Mouse (Mus musculus): ENCODE data around the gene Cpne8.
"Not testable (repeated sequence)": the region's sequence is repeated elsewhere in the genome, so short reads cannot be mapped to it uniquely, and the experiment has no call there.

Gene Cpne8

DNA sequence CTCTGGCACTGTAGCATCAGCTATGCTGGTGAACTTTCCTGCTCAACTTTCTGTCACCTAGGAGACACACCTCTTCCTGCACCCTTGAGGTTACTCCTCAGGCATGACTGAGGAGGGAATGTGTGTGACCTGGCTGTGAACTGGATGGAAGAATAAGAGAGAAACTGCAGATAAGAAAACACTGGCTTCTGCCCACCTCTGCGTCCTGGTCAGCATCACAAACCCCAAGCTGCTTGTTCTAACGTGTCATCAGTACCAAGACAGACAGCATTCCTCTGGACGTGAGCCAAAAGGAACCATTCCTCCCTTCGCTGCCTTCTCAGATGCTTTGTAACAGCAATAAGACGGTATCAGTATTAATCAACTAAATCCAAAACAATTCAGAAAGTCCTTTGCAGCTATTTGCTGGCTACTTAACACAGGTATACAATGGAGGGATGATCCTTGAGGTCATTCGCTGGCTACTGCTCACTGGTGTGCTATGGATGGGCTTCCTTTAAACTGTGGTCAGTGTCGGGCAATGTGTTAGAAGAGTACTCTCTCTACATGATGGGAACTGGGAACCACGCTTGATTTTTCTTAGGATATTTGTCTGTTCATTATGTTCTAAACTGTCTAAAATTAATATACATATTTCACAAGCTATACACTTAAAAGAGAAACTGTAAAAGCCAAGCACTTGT, 63.0 kb downstream of the Cpne8 start:
- in situ Hi-C loops (cut with MboI, MseI) = no loop called here

DNA sequence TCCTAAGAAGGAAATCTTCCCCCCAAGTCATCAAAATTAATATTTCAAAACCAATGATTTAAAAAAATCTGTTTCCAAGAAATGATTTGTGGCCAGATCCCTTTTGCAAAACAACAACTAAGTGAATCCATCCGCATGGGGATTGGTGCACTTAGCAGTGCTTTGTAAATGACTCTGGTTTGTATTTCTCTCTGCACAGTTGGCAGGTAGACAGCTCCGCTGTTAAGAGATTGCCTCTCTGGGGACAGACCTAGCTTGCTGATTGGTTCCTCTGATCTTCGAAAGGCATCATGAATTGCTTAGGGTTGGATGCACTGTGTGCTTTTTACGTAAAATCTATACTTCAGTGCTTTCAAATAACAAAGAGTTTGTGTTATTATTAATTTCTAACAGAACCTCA, 68.5 kb downstream of the Cpne8 start:
- in situ Hi-C loops (cut with MboI, MseI) = not testable (repeated sequence)

DNA sequence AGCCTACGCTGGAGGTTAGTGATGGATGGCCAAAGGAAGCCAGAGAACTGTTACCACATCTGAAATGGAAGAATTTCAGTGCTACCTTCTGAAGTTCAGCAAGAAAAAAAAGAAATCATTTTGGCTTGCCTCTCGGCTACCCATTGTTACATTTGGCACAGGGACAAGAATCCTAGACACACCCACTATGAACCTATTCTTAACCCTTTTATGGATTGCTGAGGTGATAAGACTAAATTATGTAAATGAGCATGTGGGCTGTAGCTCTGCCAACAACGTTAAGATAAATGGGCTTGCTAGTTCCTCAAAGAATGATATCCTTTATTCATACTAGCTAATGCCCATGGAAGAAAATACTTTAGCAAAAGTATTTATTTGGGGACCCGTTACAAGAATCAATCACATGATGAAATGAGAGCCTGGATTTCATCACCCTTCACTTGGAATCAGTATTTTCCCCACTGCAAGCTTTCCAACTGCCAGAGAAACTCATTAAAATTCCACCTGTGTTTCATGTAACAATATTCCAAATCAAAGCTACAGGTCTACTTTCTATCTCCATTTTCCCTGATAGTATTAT, 69.3 kb downstream of the Cpne8 start:
- in situ Hi-C loops (cut with MboI, MseI) = no loop called here

DNA sequence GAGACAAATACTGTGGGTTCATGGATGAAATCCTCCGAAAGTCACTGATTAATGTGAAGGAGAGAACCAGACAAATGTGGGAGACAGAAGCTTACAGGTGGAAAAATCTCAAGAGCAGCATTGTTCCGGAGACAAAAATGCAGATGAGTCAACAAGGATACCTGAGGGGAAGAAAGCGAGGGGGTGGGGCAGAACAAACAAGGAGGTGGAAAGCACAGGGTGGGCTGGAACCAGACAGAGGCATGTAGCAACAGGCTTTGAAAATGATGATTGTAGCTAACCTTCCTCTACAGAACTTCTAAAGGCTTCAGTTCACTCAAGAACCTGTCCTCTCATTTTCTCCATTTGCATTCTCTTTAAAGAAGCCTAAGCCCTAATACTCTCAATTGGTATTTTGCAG, 70.9 kb downstream of the Cpne8 start:
- in situ Hi-C loops (cut with MboI, MseI) = no loop called here

DNA sequence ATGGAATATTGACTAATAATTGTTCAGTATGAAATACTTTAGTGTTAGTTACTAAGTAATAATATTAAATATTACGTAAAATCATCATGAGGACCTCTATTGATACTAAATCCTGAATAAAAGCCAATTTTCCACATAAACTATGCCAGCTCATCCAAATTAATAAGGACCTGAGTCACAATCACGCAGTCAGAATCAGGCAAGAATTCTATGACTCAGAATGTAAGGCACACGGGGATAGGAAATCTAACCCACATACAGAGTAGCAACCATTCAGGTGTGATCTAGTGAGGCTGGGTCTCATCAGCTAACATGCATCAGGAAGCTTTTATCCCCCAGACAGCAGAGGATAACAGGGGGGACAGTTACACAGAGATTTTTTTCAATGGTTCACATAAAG, 72.1 kb downstream of the Cpne8 start:
- in situ Hi-C loops (cut with MboI, MseI) = no loop called here

DNA sequence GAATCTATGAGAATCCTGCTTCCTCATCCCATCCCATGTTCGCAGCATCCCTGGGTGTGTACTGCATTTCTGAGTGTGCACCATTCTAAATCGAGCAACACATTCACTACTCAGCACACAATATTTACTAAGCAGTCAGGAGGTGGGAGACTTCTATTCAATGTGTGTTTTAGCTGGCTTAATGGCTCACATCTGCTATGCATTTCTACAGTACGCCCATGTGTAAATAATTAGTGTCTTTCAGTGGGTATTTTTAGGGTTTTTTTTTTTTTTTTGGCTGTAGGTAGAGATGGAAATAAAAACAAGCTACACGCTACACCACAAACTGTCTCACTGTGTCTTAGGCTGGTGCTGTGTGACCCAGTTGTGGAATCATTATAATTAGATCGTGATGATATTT, 75.6 kb downstream of the Cpne8 start:
- in situ Hi-C loops (cut with MboI, MseI) = no loop called here

DNA sequence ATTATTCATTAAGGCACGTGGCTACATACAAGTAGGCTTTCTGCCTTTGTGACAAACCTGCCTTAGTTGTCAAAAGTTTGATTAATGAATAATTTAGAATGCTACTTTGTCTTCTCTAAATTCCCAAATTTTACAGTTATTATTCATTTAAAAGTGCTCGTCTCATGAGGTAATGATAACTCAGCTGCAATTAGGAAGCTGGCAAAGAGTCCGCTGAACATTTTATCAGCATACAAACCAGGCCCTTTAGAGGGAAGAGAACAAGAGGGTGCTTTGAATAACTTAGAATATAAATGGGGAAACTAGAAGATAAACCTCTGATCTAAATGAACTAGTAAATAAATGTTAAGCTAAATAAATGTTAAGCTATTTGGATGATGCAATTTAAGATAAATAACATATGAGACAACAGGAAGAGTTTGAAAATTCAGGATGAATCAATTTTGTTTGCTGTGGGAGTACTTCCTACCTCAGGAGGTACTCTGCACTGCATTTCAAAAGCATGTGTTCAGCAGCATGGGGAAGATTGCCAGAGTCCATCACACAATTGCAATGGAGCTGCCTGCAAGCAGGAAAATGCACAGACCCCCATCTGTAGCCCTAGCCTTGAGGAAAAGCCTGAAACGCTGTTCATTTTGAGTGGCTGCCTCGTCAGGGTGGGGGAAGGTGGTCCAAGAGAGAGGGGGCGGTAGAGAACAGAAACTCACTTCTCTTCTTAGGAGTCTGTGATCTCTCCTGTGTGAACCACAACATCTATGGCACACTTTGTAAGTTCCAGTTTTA, 81.3 kb downstream of the Cpne8 start:
- in situ Hi-C loops (cut with MboI, MseI) = no loop called here

GRCm38 (mm10) chr15:90595592-90595991, 83.6 kb downstream of the Cpne8 start:
- in situ Hi-C loops (cut with MboI, MseI) = no loop called here

- in situ Hi-C loops (cut with MboI, MseI) = no loop called here
Observed at GRCm38 (mm10) chr15:90589587-90589986, 89.6 kb downstream of the Cpne8 start.

GRCm38 (mm10) chr15:90577402-90577801, 101.8 kb downstream of the Cpne8 start:
- in situ Hi-C loops (cut with MboI, MseI) = no loop called here

DNA sequence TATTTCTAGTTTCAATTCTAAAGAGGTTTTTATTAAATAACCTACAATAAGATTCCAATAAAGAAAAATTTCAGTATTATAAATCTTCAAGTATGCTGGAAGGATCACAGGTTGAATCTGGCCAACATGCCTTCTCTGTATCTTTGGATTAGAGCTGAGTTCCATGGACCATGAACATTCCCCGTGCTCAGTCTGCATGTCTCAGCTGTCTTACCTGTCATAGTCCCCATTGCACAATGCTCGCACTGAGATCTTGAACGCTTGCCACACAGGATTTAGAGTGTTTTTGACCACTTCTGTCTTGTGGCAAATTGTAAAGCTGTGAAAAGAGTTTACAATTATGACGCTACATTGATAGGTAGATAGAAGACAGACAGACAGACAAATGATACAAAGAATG, 110.0 kb downstream of the Cpne8 start:
- in situ Hi-C loops (cut with MboI, MseI) = no loop called here

DNA sequence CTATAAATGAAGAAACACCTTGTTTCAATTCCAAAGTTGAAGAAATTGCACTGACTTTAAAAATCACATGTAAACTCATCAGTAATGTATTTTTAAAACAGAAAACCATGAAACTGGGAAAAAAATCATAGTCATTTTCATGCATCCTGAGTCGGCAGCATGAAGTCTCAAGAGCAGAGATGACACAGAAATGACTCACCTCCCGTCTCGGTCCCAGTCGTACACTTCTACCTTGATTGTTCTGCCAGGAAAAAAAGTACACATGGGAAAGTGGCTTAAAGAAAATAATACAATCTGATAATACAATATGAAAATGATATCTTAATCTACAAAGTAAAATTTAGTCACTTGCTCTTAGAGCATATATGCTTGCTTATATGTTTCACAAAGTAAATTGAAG, 111.2 kb downstream of the Cpne8 start:
- in situ Hi-C loops (cut with MboI, MseI) = no loop called here

GRCm38 (mm10) chr15:90563996-90564395, 115.2 kb downstream of the Cpne8 start:
- in situ Hi-C loops (cut with MboI, MseI) = no loop called here

- in situ Hi-C loops (cut with MboI, MseI) = no loop called here
Observed at GRCm38 (mm10) chr15:90561613-90562012, 117.6 kb downstream of the Cpne8 start.

- in situ Hi-C loops (cut with MboI, MseI) = no loop called here
Observed at GRCm38 (mm10) chr15:90548589-90548988, 130.6 kb downstream of the Cpne8 start.

DNA sequence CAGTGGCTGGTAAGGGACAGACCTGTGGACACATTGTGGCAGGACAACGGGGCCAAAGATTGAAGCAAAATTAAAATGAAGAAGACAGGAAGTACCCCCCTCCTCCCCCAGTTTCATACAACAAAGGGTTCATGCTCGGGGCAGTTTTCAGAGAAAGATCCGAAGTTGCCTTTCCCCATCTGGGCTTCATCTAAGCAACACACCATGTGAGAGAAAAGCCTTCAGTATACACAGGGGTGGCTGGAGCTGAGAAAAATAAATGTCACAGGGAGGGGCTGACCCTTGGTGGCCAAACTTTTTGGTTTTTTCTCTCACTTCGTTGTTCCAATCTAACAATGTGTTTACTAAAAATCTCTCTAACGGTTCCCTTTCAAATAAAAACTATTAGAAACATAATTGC, 135.8 kb downstream of the Cpne8 start:
- in situ Hi-C loops (cut with MboI, MseI) = no loop called here

GRCm38 (mm10) chr15:90542126-90542525, 137.1 kb downstream of the Cpne8 start:
- in situ Hi-C loops (cut with MboI, MseI) = no loop called here

DNA sequence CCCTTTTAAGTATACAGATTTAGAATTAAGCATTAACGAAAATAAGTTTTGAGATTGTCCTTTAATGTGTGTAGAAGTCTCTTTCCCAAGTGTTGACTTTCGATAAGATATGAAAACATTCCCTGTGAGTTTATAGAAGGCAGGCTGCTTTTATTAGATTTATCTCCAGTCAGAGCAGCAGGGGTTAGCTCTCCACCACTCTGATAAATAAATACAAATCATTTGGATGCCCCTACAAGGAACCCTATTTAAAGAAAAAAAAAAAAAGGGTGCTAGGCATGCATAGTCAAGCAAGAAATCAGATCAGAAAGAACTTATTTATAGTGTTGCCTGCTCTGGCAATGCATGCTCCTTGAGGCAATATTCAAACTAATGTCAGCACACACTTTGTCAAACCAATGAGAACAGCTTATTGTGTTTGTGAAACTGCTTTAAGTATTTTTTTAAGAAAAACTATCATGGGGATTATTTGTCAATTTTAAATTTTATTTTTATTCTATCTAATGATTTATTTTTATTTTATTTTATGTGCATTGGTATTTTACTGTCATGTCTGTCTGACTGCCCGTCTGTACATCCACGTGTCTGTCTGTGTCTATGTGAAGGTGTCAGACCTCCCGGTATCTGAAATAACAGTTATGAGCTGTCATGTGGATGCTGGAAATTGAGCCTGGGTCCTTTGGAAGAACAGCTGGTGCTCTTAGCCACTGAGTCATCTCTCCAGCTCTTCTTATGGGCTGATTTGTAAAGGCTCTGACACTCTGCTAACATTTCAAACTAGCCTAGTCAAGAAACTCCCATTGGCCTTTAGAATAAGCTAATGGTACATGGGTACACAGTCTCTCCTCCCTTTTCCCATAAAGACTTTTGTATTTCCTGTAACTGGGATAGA, 142.7 kb downstream of the Cpne8 start:
- in situ Hi-C loops (cut with MboI, MseI) = no loop called here

DNA sequence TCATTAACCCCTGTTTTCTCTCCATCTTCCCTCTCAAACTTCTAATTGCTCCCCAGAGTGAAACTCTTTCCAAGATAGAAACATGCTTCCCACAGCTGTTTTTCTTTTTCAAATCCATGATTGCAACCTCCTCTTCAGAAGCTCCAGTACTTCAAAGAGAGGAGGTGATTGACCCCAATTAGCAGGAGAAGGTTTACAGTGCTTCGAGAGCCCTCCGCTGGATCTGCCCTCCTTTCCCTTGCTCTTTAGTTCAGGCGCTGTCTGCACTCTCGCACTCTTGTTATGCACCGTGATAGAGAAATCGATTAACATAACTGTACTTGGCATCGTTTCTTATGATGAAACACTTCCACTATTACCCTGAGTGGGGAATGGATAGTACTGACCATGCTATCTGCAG, 143.5 kb downstream of the Cpne8 start:
- in situ Hi-C loops (cut with MboI, MseI) = no loop called here

DNA sequence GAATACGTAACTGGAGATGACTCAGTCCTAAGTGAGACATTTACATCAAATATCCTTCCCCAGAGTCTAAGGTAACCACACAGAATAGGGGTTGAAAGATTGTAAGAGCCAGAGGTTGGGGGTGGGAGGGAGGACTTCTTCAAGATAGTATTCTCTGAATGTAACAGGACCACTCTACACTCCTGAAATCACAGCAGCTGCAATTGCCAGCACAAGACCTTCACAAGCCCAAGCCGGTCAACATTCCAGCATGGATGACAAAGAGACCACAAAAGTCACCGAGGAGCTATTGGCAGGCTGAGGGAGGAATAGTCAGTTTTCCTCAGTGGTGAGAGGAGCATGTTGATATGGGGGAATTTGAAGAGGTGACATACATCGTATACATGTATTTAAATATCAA, 166.5 kb downstream of the Cpne8 start:
- in situ Hi-C loops (cut with MboI, MseI) = no loop called here

DNA sequence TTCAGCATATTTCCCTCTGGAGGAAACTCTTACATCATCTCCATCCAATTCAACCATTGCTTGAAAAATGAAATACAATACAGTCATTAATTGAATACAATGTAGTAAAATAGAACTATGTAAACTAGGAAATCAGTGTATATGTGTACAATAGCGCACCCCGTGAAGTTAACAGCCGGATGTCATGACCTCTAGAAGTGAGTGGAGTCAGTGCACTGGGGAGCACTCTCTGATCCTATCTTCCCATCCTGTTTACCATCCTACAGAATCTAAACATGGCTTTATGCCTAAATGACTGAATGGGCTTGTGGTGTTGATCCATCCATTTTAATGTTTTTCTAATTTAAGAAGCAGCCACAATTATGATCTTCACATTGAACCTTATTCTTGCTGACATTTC, 182.2 kb downstream of the Cpne8 start:
- in situ Hi-C loops (cut with MboI, MseI) = loop anchor here (25.0 kb wide), 1 partner anchor 890 kb away; no protein-coding TSS in a partner anchor

DNA sequence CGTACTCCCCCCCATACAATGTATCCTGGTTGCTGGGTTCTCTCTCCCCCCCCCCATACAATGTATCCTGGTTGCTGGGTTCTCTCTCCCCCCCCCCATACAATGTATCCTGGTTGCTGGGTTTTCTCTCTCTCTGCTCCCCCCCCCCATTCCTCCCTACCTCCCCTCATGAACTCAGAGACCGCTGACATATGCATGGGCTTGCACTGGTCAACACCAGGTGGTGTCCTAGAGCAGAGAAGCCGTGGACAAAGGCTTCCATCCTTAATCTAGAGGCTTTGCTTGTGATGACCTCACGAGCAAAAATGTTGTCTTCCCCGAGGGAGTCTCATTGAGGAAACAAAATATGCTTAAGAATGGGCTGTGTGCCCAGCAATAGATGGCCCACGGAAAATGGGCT, 187.7 kb downstream of the Cpne8 start:
- in situ Hi-C loops (cut with MboI, MseI) = loop anchor here (25.0 kb wide), 1 partner anchor 896 kb away; no protein-coding TSS in a partner anchor
